Mouse (Mus musculus) stomach, embryonic 14.5 days (tissue): ENCODE data around the gene Mindy3. TPM values are rescaled to one million over a fixed set of nuclear protein-coding genes. Genes with fewer than 3 reads are reported as not detected.

Experiments
- ATAC-seq: fragments of 200-750 bp; cut with Nextera tagmentation; 2 replicates; pipeline ENCODE4 v1.8.0; 2017; ENCODE audit warnings: low read depth, moderate TSS enrichment; ENCODE audit not compliant: insufficient number of reproducible peaks, insufficient read depth, low FRiP score
- H3K27ac ChIP-seq: fragments of 300-500 bp; sonication (generic); 2 replicates; pipeline ENCODE4 v1.5.1; 2014; ENCODE audit warnings: mild to moderate bottlenecking, low read length, moderate library complexity, mixed read lengths
- H3K27me3 ChIP-seq: fragments of 300-500 bp; sonication (generic); 2 replicates; pipeline ENCODE4 v1.6.1; 2014; ENCODE audit warnings: low read length, control low read depth, mixed read lengths; ENCODE audit not compliant: control insufficient read depth, insufficient read depth
- H3K36me3 ChIP-seq: fragments of 300-500 bp; sonication (generic); 2 replicates; pipeline ENCODE4 v1.6.1; 2014; ENCODE audit warnings: mild to moderate bottlenecking, control low read depth, low read length, moderate library complexity, mixed read lengths; ENCODE audit not compliant: control insufficient read depth, insufficient read depth
- H3K4me1 ChIP-seq: fragments of 300-500 bp; sonication (generic); 2 replicates; pipeline ENCODE4 v1.6.1; 2014; ENCODE audit warnings: low read length, control low read depth, mixed read lengths; ENCODE audit not compliant: control insufficient read depth, insufficient read depth
- H3K4me2 ChIP-seq: fragments of 300-500 bp; sonication (generic); replicated peaks from 2 replicates; pipeline ENCODE4 v1.6.1; 2014; ENCODE audit warnings: low read depth, low read length, control low read depth
- H3K4me3 ChIP-seq: fragments of 300-500 bp; sonication (generic); 2 replicates; pipeline ENCODE4 v1.5.1; 2014; ENCODE audit warnings: low read depth, low read length, control low read depth
- H3K9ac ChIP-seq: fragments of 300-500 bp; sonication (generic); replicated peaks from 2 replicates; pipeline ENCODE4 v1.6.1; 2014; ENCODE audit warnings: low read depth, mild to moderate bottlenecking, control low read depth, low read length, moderate library complexity, mixed read lengths
- H3K9me3 ChIP-seq: fragments of 300-500 bp; sonication (generic); 2 replicates; pipeline ENCODE4 v1.6.1; 2016; ENCODE audit warnings: low read depth, low read length, control low read depth; ENCODE audit not compliant: control insufficient read depth
- WGBS: fragments of 180-500 bp; shearing (Covaris S2); extraction: QIAGEN DNeasy Blood & Tissue Kit; methylation state at CpG from one replicate; pipeline ENCODE4 v1.1.7; 2014; 5-methylcytosine and 5-hydroxymethylcytosine counted together
- polyA plus RNA-seq: library from polyadenylated mRNA; unstranded; fragments of >200 nt; fragmentation: Nextera tagmentation; extraction: Ambion mirVana; gene quantifications from 2 replicates; pipeline ENCODE4 v1.2.1, GENCODE M21; 2014

Mindy3 gene
- polyA plus RNA-seq, 1 experiment from 2014 or later, result 32.5 TPM

DNA sequence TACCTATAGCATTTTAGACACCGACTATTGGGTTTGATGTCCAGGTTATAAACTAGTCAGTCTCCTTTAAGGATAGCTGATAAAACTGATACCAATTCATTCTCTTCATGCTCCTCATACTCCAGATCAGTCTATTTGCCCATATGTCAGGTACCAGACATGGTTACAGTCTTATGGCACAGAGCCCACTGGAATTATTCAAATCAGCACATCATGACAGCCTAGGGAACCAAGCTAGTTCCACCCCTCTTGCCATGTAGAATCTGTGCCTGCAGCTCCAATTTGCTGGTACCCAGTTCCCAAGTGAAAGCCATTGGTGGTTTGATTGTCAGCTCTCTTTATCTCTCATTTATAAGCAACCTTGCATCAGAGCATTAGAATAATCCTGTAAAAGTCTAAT is 34.9 kb downstream of the Mindy3 start:
- no peak overlapping the region for H3K4me2 ChIP-seq
- WGBS, result 91% methylated on average over 1 of the region's 1 CpGs
- no peak overlapping the region for H3K27ac ChIP-seq
- H3K27me3 ChIP-seq, result no peaks in the 10 kb centered on the region
- H3K9me3 ChIP-seq, result no peaks in the 10 kb centered on the region
- no peak overlapping the region for H3K9ac ChIP-seq
- 0 out of 2 replicates have a peak, but pooled peaks cover 3% of the 10 kb centered on the region for H3K4me1 ChIP-seq
- ATAC-seq, result no peak
- H3K36me3 ChIP-seq, result no peaks in the 10 kb centered on the region
- H3K4me3 ChIP-seq, result no peak overlapping the region

DNA sequence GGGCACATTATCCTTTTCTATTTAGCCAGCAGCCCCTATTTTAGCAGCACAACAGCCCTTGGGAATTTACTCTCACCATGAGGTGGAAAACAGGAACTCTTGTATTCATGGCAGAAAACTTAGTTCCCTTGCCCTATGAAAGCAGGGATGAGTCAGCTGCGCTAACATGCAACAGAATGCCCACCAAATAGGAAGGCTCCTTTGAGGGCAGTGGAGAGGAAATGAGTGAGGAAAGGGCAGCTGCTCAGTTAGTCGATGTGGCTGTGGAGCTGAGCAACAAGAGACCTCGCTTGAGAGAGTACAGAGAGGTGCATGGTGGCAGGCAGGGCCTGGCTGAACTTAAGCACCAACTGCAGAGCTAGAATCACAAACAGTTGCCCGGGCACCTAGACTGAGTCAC is 36.6 kb downstream of the Mindy3 start:
- H3K27me3 ChIP-seq, result no peaks in the 10 kb centered on the region
- whole genome bisulfite sequencing, result 77% methylated on average over 4 of the region's 4 CpGs
- no peak overlapping the region for H3K27ac ChIP-seq
- no peaks in the 10 kb centered on the region for H3K36me3 ChIP-seq
- ATAC-seq, result 0 out of 2 replicates have a peak, but pooled peaks have one; percentile 18
- no peak overlapping the region for H3K9ac ChIP-seq
- no peak overlapping the region for H3K4me3 ChIP-seq
- H3K9me3 ChIP-seq, result no peaks in the 10 kb centered on the region
- no peak overlapping the region for H3K4me2 ChIP-seq
- H3K4me1 ChIP-seq, result 0 out of 2 replicates have a peak, but pooled peaks cover 3% of the 10 kb centered on the region

DNA sequence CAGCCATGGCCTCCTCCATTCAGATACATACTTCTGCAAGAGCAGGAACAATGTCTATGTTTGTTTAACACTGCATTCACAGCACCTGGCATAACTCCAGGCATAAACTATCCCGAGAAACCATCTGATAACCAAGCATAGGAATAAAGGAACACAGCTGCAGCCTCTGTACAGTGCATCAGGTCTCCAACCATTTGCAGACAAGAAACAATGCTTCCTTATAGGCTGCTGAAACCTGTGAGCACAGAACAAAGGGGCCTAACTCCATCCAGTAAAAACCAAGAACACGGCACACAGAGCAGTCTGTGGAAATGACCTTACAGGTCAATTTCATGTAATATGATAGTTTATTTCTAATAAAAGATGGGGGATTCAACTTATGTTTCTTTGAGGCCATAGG is 39.0 kb downstream of the Mindy3 start:
- 0 out of 2 replicates have a peak, but pooled peaks cover 3% of the 10 kb centered on the region for H3K4me1 ChIP-seq
- no peak overlapping the region for H3K4me3 ChIP-seq
- H3K9me3 ChIP-seq, result no peaks in the 10 kb centered on the region
- H3K4me2 ChIP-seq, result no peak overlapping the region
- peak; percentile 65 for ATAC-seq
- no peaks in the 10 kb centered on the region for H3K36me3 ChIP-seq
- no peak overlapping the region for H3K9ac ChIP-seq
- 22% methylated on average over 2 of the region's 2 CpGs for WGBS
- H3K27ac ChIP-seq, result no peak overlapping the region
- H3K27me3 ChIP-seq, result no peaks in the 10 kb centered on the region

DNA sequence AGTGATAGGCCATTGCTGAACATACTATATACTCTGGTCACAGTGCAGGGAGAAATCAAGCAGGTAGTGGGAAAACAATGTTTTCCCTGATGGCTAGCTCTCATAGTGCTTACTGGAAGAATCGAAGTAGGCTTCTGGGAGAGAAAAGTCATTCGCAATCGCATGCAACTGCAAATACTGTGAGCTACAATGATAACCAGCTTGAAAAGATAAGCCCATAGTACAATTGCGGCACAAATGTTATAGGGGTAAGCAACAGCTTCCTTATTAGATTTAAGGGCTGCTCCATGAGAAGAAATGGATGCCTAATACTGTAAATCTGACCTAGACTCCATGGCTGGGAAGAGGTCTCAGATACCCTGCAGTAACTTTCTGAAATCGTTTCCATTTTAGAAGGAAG is 40.7 kb downstream of the Mindy3 start:
- no peak overlapping the region for H3K4me2 ChIP-seq
- 0 out of 2 replicates have a peak, but pooled peaks cover 3% of the 10 kb centered on the region for H3K4me1 ChIP-seq
- ATAC-seq, result no peak
- no peaks in the 10 kb centered on the region for H3K9me3 ChIP-seq
- H3K9ac ChIP-seq, result no peak overlapping the region
- H3K36me3 ChIP-seq, result no peaks in the 10 kb centered on the region
- H3K27me3 ChIP-seq, result no peaks in the 10 kb centered on the region
- no peak overlapping the region for H3K4me3 ChIP-seq
- 91% methylated on average over 5 of the region's 5 CpGs for WGBS
- H3K27ac ChIP-seq, result no peak overlapping the region

DNA sequence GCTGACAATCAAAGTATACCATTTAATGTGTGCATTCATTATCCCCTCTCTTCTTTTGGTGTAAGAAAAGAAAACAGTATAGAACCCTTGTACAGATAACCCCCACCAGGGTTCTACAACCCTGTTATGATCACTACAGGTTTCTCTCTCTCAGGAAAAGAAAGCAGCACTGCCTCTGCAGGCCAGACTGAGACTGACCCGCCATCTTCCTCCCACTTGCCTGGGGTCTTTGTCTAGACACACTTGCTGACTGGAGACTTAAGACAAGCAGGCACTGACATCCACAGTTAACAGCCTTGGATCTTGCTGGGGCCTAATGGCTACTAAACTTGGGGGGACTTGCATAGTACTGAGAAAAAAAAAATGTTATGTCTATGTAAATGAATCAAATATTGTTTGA is 42.2 kb downstream of the Mindy3 start:
- ATAC-seq, result no peak
- WGBS, result 89% methylated on average over 1 of the region's 1 CpGs
- Histone ChIP-seq H3K4me2 (no peak overlapping the region), H3K27me3 (no peaks in the 10 kb centered on the region), H3K36me3 (no peaks in the 10 kb centered on the region), H3K4me1 (no peaks in the 10 kb centered on the region), H3K27ac (no peak overlapping the region), H3K9ac (no peak overlapping the region), H3K9me3 (no peaks in the 10 kb centered on the region), H3K4me3 (no peak overlapping the region)

DNA sequence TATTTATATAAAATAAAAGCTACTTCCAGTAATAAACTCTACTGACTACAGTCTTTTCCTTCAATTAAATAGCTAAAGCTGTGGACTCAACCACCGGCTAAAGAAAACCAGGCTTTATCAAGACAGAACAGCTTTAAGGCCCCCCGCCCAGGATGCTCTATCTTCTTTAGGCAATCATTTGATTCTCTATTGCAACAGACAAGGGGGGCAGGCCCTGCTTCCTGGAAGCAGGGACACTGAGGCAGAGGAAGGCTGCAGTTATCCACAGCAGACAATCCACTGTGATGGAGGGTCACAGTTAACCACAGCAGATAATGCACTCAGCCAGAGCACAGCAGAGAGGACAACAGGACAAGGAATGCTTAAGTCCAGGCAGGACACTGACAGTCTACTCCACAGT is 46.4 kb downstream of the Mindy3 start:
- no peaks in the 10 kb centered on the region for H3K36me3 ChIP-seq
- no peaks in the 10 kb centered on the region for H3K9me3 ChIP-seq
- no peak overlapping the region for H3K27ac ChIP-seq
- H3K4me3 ChIP-seq, result no peak overlapping the region
- no peak overlapping the region for H3K4me2 ChIP-seq
- H3K9ac ChIP-seq, result no peak overlapping the region
- peak; percentile 37; the same call in 1 of the 2 replicates for ATAC-seq
- WGBS, result 90% methylated on average over 2 of the region's 2 CpGs
- H3K27me3 ChIP-seq, result no peaks in the 10 kb centered on the region
- H3K4me1 ChIP-seq, result no peaks in the 10 kb centered on the region

DNA sequence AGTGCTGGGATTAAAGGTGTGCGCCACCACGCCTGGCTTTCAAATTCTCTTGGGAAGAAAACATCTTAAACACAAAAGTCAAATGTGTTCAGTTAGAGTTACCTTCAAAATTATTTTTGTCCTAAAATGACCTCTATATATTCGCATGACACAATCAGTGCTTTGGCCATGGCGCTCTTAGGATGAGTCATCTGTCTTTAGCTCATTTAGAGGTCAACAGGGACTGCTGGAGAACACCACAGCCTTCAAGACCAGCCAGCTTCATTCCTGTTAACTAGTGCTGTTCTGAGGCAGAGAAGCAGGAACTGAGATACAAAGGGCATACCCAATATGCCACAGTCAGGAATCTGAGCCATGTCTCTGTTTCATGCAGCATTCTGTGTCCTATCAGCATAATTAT is 47.9 kb downstream of the Mindy3 start:
- no peak overlapping the region for H3K27ac ChIP-seq
- 95% methylated on average over 4 of the region's 4 CpGs for WGBS
- no peak overlapping the region for H3K9ac ChIP-seq
- H3K9me3 ChIP-seq, result no peaks in the 10 kb centered on the region
- ATAC-seq, result no peak
- H3K4me1 ChIP-seq, result no peaks in the 10 kb centered on the region
- no peak overlapping the region for H3K4me3 ChIP-seq
- H3K36me3 ChIP-seq, result no peaks in the 10 kb centered on the region
- no peak overlapping the region for H3K4me2 ChIP-seq
- no peaks in the 10 kb centered on the region for H3K27me3 ChIP-seq

DNA sequence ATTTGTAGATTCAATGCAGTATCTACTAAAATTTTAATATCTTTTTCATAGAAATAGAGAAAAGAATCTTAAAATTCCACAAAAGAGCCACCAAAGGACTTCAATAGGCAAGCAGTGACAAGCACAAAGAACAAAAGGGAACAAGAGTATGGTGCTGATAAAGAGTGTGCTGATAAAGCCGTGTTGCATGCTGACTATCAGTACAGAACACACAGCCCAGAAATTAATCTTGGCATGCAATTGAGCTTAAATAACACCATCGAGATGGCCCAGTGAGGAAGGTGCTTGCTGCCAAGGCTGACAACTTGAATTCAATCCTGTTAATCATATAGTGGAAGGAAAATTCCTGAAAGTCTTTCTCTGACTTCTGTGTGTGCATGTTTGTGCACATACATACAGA is 50.8 kb downstream of the Mindy3 start:
- no peaks in the 10 kb centered on the region for H3K9me3 ChIP-seq
- H3K4me1 ChIP-seq, result no peaks in the 10 kb centered on the region
- ATAC-seq, result no peak
- H3K9ac ChIP-seq, result no peak overlapping the region
- peaks cover 1% of the 10 kb centered on the region; the same call in 1 of the 2 replicates for H3K36me3 ChIP-seq
- H3K4me3 ChIP-seq, result no peak overlapping the region
- H3K27me3 ChIP-seq, result no peaks in the 10 kb centered on the region
- H3K27ac ChIP-seq, result no peak overlapping the region
- 64% methylated on average over 2 of the region's 2 CpGs for WGBS
- no peak overlapping the region for H3K4me2 ChIP-seq

DNA sequence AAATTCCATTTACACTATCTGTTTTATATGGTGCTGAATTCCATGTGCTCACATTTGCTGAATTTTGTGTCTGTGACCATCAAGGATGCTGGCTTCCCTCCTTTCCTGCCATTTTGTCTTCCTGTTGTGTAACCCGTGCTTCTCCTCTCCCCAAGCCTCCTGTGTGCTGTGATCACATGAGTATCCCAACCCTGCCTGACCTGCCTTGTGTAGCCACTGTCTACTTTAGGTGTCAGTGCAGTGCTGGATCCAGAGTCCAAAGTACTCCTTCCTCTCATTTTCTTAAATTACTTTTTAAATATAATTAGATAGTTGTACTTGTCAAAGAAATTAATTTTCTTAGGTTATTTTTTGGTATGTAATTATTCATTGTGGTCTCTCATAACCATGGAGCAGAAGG is 51.3 kb downstream of the Mindy3 start:
- no peak overlapping the region for H3K4me2 ChIP-seq
- H3K4me1 ChIP-seq, result no peaks in the 10 kb centered on the region
- peaks cover 4% of the 10 kb centered on the region; the same call in 1 of the 2 replicates for H3K36me3 ChIP-seq
- no peak overlapping the region for H3K9ac ChIP-seq
- H3K27ac ChIP-seq, result no peak overlapping the region
- ATAC-seq, result no peak
- no peaks in the 10 kb centered on the region for H3K27me3 ChIP-seq
- H3K9me3 ChIP-seq, result no peaks in the 10 kb centered on the region
- WGBS, result 82% methylated on average over 1 of the region's 1 CpGs
- no peak overlapping the region for H3K4me3 ChIP-seq
